Mouse (Mus musculus): ENCODE data around the gene Sema5b. TPM values are rescaled to one million over a fixed set of nuclear protein-coding genes. Genes with fewer than 3 reads are reported as not detected.

Sema5b gene
- polyA plus RNA-seq, 1 experiment from 2014 or later = 2.0 TPM

Other genes starting within 250 kb of the Sema5b start
- gene Sec22a, start 177.2 kb upstream of the Sema5b start, polyA plus RNA-seq (2015; fragmentation: Nextera tagmentation; extraction: Ambion mirVana) = 35.3 and 38.3 TPM in 2 replicates
- gene Pdia5, start 50.3 kb upstream of the Sema5b start, polyA plus RNA-seq (2015; fragmentation: Nextera tagmentation; extraction: Ambion mirVana) = 28.2 and 31.6 TPM in 2 replicates
- 10.6 and 11.1 TPM in 2 replicates for gene Dirc2, start 228.2 kb downstream of the Sema5b start, polyA plus RNA-seq (2015; fragmentation: Nextera tagmentation; extraction: Ambion mirVana)
- 8.7 and 9.5 TPM in 2 replicates for gene Hspbap1, start 229.2 kb downstream of the Sema5b start, polyA plus RNA-seq (2015; fragmentation: Nextera tagmentation; extraction: Ambion mirVana)

Data from heart, embryonic 13.5 days (tissue).